Mouse (Mus musculus) G1E (cell line): Measurements from ENCODE around the gene Abr.

Source experiments
- CTCF ChIP-seq: IDR thresholded peaks from 2 replicates; pipeline ENCODE4 v1.5.1; 2012; ENCODE audit warnings: low read depth, low read length, inconsistent platforms, mixed read lengths
- GATA1 ChIP-seq: IDR thresholded peaks from 2 replicates; pipeline ENCODE4 v1.6.1; 2012; ENCODE audit warnings: borderline replicate concordance, low read length, inconsistent platforms, mixed read lengths
- GATA2 ChIP-seq: IDR thresholded peaks from 2 replicates; pipeline ENCODE4 v1.6.1; 2012; ENCODE audit warnings: low read depth, low read length, inconsistent platforms, borderline replicate concordance

GRCm38 (mm10) chr11:76645036-76645435 lies 22.9 kb upstream of the Abr start:
- TF ChIP-seq CTCF (no peak), GATA2 (no peak), GATA1 (no peak)
